Mouse (Mus musculus): ENCODE results near the gene Dusp6. TPM values are rescaled to one million over a fixed set of nuclear protein-coding genes. Genes with fewer than 3 reads are reported as not detected.

Dusp6 gene
- polyA plus RNA-seq, 1 experiment from 2014 or later = 38.3 TPM

DNA sequence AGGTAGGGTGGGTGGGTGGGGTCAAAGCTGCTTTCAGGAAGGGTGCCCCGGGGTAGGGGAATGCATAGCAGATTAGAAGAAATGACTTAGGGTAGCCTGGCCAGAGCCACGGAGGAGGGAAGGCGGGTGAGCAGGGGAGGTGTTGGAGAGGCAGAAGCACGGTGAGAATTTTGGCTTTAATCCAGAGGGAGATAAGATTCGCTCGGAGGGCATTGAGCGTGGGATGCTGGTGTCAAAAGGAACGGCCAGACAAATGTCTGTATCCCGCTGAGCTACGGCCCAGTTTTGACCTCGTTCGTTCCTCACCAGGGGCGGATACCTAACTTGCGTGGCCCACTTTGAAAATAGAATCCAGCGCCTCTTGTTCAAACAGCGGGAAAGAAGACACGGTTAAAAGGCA is 23.8 kb downstream of the Dusp6 start:
- Histone ChIP-seq H3K9me3 (replicated peaks) (no peaks in the 10 kb centered on the region), H3K9ac (no peak overlapping the region), H3K4me2 (replicated peaks) (peak overlapping the region; percentile 45), H3K4me1 (peaks cover 8% of the 10 kb centered on the region), H3K27ac (no peak overlapping the region), H3K4me3 (0 out of 2 replicates have a peak overlapping the region, but pooled peaks have one; percentile 6), H3K27me3 (peaks cover 5% of the 10 kb centered on the region; the same call in 1 of the 2 replicates), H3K36me3 (no peaks in the 10 kb centered on the region)
- no peak for ATAC-seq (ENCODE audit: low FRiP score)
- WGBS = 6% methylated on average over 17 of the region's 17 CpGs

DNA sequence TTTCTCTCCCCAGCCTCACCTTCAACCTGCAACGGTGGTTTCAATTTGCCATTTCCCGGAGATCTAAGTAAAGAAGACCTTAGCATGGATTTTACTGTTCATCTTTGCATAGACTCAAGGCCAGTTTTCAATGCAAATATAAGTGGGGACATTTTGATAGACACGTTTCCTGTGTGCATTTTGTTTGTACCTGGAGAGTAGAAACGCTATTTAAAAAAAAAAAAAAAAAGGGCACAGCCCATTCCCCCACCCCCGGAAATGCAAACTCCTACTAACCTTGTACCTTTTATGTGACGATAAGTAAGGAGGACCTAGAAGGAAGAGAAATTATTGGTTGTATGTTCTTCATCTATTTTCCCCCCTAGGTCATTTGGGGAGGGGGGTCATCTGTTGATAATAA is 24.2 kb downstream of the Dusp6 start:
- 0 out of 2 replicates have a peak overlapping the region, but pooled peaks have one; percentile 6 for H3K4me3 ChIP-seq
- no peak overlapping the region for H3K9ac ChIP-seq
- H3K4me1 ChIP-seq = peaks cover 8% of the 10 kb centered on the region
- WGBS = 31% methylated on average over 6 of the region's 6 CpGs
- H3K36me3 ChIP-seq = no peaks in the 10 kb centered on the region
- ATAC-seq (ENCODE audit: low FRiP score) = no peak
- no peaks in the 10 kb centered on the region for H3K9me3 ChIP-seq (replicated peaks)
- H3K27ac ChIP-seq = no peak overlapping the region
- peak overlapping the region; percentile 45 for H3K4me2 ChIP-seq (replicated peaks)
- H3K27me3 ChIP-seq = peaks cover 5% of the 10 kb centered on the region; the same call in 1 of the 2 replicates

DNA sequence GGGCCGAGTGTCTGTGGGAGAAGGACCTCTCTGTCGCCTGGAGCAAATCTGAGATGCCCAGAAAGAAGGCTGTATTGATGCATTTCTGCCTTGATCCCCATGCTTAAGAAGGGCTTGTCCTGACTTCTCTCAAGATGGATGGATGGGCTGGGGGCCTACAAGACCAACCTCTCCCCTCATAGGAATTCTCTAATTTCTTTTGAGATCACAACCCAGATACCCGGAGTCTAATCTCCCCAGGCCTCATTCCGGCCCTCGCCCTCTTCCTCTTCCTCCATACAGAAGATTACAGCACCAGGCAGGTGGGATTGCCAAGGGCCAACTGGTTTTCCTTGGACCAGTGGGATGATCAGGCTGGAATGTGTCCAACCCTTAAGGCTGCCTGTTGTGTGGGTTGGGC is 26.1 kb downstream of the Dusp6 start:
- no peak for ATAC-seq (ENCODE audit: low FRiP score)

DNA sequence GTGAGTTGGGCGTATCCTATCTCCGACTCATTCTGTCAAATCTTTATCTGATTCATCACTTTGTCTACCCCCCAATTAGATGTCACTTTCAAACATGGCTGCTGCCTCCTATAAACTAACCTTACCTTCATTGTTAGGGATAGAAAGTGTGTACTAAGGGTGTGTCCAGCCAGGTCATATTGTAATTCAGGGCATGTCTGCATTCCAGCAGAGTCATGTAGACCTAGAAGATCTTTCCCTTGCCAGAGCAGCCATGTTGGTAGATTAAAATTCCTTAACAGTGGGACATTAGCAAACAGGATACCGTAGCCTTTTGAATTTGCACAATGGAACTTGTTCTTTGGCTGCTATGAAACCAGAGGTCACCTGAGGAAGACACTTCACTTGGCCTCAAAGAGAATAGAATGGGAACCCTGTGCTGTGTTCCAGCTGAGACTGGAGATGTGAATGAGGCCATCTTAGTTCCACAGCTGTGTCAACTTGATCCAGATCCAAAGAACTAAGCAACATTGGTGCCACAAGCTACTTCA is 30.1 kb downstream of the Dusp6 start:
- H3K4me1 ChIP-seq = no peaks in the 10 kb centered on the region
- no peak overlapping the region for H3K4me3 ChIP-seq
- H3K27ac ChIP-seq = no peak overlapping the region
- no peak overlapping the region for H3K4me2 ChIP-seq (replicated peaks)
- no peak overlapping the region for H3K9ac ChIP-seq
- ATAC-seq (ENCODE audit: low FRiP score) = no peak
- H3K9me3 ChIP-seq (replicated peaks) = no peaks in the 10 kb centered on the region
- H3K36me3 ChIP-seq = no peaks in the 10 kb centered on the region
- no peaks in the 10 kb centered on the region for H3K27me3 ChIP-seq
- WGBS = 88% methylated on average over 3 of the region's 3 CpGs

More for the DNA sequence above, 26.1 kb downstream of the Dusp6 start:
- Histone ChIP-seq H3K27ac (no peak overlapping the region), H3K4me3 (no peak overlapping the region), H3K9ac (no peak overlapping the region), H3K36me3 (no peaks in the 10 kb centered on the region), H3K9me3 (replicated peaks) (no peaks in the 10 kb centered on the region), H3K4me2 (replicated peaks) (no peak overlapping the region), H3K4me1 (peaks cover 8% of the 10 kb centered on the region), H3K27me3 (peaks cover 5% of the 10 kb centered on the region; the same call in 1 of the 2 replicates)
- 84% methylated on average over 5 of the region's 5 CpGs for whole genome bisulfite sequencing

DNA sequence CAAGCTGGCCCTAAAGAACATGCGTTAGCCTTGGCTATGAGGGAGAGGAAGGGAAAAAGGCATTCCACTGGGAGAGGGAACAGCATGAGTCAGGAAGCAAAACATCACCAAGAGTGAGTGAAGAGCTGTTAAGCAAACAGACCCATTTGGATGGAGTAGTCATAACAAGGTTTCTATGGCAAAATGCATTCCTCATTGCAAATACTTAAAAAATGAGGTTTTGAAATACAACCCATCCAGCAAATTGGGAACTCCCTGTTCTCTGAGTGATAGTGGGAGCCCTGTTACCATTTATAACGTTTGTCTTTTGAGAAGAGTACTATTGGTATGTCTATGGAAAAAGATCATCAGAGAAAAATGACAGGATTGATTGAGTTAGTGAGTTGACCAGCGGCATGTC is 34.7 kb downstream of the Dusp6 start:
- no peaks in the 10 kb centered on the region for H3K9me3 ChIP-seq (replicated peaks)
- 74% methylated on average over 3 of the region's 3 CpGs for WGBS
- no peak for ATAC-seq (ENCODE audit: low FRiP score)

DNA sequence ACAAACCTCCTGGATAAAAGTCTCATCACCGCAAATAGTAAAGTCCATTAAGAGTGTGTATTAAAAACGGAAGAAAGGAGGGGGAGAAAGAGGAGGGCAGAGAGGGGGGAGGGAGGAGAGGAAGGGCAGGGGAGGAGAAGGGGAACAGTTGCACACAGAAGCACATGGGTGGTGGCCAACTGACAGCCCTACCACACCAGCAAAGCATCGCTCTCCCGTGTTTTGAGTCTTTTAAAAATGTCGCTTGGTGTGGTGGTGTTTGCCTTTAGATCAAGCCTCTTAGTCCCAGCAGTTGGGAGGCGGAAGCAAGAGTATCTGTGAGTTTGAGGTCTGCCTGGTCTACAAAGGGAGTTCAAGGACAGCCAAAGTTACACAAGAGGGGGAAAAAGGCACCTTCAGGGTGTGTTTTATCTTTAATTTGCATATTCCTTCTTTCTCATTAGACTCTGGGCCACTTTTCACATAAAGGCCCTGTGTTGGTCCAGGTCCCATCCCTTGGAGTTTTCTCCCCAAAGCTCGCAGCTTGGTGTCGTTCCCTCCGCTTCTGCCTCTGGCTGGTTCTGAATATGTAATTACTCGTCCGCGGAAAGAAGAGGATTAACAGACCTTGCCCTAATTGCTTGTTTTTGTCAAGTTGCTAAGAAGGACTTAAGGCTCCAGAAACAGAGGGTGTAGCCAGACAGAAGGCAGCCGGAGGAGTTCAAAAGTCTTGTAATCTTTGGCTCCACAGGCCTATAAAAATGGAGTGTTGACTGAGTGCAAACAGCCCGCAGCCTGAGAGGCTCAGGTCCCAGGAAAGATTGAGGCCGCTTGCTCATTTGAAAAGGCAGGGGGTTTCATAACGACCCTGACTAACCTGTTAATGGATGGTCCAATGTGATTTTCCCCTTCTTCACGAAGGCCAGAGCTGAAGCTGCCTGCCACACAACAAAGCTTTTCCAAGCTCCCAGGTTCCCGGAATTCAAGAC is 35.6 kb downstream of the Dusp6 start:
- Histone ChIP-seq H3K4me2 (replicated peaks) (peak overlapping the region; percentile 22), H3K4me1 (peaks cover 11% of the 10 kb centered on the region), H3K9ac (no peak overlapping the region), H3K27ac (no peak overlapping the region), H3K4me3 (no peak overlapping the region), H3K9me3 (replicated peaks) (no peaks in the 10 kb centered on the region), H3K27me3 (0 out of 2 replicates have a peak, but pooled peaks cover 6% of the 10 kb centered on the region), H3K36me3 (no peaks in the 10 kb centered on the region)
- no peak; the same call in 1 of the 2 replicates for ATAC-seq (ENCODE audit: low FRiP score)
- WGBS = 21% methylated on average over 18 of the region's 18 CpGs

More for the DNA sequence above, 34.7 kb downstream of the Dusp6 start:
- Histone ChIP-seq H3K9ac (no peak overlapping the region), H3K27ac (no peak overlapping the region), H3K4me1 (peaks cover 11% of the 10 kb centered on the region), H3K4me2 (replicated peaks) (no peak overlapping the region), H3K36me3 (no peaks in the 10 kb centered on the region), H3K27me3 (0 out of 2 replicates have a peak, but pooled peaks cover 6% of the 10 kb centered on the region), H3K4me3 (no peak overlapping the region)

DNA sequence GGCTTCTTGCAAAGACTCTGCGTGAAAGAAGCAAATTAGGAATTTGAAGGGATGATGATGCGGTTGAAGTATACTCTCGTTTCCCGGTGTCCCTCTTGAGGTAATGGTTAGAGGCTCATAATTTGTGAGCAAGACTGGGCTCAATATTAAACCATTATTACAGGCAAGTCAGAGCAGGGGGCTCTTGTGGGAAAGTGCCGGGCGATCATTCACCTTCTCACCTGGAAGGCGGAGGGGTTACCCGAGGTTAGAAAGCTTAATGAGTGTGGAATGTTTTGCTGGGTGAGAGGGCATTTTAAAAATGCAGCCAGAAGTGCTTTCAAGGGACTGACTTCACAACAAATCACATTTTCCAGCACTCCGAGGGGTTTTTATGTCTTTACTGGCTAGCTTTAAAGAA is 36.3 kb downstream of the Dusp6 start:
- peak overlapping the region; percentile 22 for H3K4me2 ChIP-seq (replicated peaks)
- H3K27me3 ChIP-seq = 0 out of 2 replicates have a peak, but pooled peaks cover 6% of the 10 kb centered on the region
- no peak for ATAC-seq (ENCODE audit: low FRiP score)
- H3K36me3 ChIP-seq = no peaks in the 10 kb centered on the region
- 22% methylated on average over 9 of the region's 9 CpGs for WGBS
- H3K9me3 ChIP-seq (replicated peaks) = no peaks in the 10 kb centered on the region
- no peak overlapping the region for H3K27ac ChIP-seq
- H3K4me1 ChIP-seq = peaks cover 11% of the 10 kb centered on the region
- no peak overlapping the region for H3K4me3 ChIP-seq
- H3K9ac ChIP-seq = no peak overlapping the region

DNA sequence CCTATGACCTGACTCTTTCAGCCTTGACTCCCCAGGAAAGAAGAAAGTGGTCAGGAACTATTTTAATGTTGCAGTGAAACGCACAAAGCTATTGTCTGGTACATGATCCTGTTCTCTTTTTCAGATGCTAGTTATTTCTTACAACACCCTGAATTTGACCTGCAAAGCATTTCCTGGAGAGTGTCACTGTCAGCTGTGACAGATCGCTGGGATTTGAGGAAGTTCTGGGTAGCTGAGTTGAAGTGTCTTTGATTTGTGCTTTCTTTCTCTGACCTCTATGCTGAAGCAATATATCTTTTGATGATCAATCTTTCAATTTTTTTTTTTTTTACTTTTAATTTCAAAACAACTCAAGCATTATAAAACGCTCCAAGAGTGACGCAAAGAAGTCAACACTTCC is 39.0 kb downstream of the Dusp6 start:
- Histone ChIP-seq H3K4me2 (replicated peaks) (no peak overlapping the region), H3K9me3 (replicated peaks) (no peaks in the 10 kb centered on the region), H3K4me1 (peaks cover 11% of the 10 kb centered on the region), H3K27me3 (0 out of 2 replicates have a peak, but pooled peaks cover 6% of the 10 kb centered on the region), H3K36me3 (no peaks in the 10 kb centered on the region), H3K4me3 (no peak overlapping the region), H3K27ac (no peak overlapping the region), H3K9ac (no peak overlapping the region)
- no peak for ATAC-seq (ENCODE audit: low FRiP score)
- 79% methylated on average over 4 of the region's 4 CpGs for WGBS

DNA sequence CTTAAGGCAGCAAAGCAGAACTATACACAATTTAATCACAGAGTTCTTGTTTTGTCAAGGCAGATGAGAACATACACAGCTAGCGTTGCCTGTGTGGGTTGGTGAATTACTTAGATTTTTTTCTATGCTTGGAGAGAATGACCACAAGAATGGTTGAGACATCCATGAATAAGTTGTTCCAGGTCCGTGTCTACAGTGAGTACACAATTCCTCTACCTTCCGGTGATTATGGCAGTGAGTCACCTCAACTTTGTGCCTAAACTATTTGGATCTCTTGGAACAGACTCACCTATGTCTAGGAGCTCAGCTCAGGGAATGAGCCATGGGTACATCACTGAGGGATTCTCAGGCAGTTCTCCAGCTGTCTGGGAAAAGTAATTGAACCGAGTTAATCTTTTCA is 45.8 kb downstream of the Dusp6 start:
- Histone ChIP-seq H3K4me3 (no peak overlapping the region), H3K9ac (no peak overlapping the region), H3K4me2 (replicated peaks) (no peak overlapping the region), H3K36me3 (no peaks in the 10 kb centered on the region), H3K27ac (no peak overlapping the region), H3K9me3 (replicated peaks) (no peaks in the 10 kb centered on the region), H3K4me1 (no peaks in the 10 kb centered on the region), H3K27me3 (no peaks in the 10 kb centered on the region)
- no peak for ATAC-seq (ENCODE audit: low FRiP score)
- 91% methylated on average over 4 of the region's 4 CpGs for WGBS

DNA sequence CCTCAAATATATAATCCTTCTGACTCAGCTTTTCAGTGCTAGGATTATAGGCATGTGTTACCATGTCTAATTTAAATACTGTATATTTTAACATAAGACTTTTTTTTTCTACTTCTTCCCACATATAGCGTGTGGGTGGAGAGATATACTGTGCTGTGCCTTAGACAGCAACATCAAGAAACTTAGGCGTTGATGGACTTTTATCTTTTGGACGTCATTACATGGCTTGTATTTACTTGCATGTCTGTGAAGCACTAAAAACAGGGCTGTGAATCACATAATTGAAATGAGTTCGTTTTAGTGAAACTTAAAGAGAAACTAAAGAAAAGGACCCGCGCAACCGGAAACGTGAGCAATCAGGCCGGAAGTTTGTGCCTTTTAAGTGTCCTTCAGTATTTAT is 46.6 kb downstream of the Dusp6 start:
- H3K4me1 ChIP-seq = no peaks in the 10 kb centered on the region
- H3K9ac ChIP-seq = no peak overlapping the region
- H3K27me3 ChIP-seq = no peaks in the 10 kb centered on the region
- ATAC-seq (ENCODE audit: low FRiP score) = no peak
- H3K36me3 ChIP-seq = no peaks in the 10 kb centered on the region
- 86% methylated on average over 9 of the region's 9 CpGs for WGBS
- H3K4me3 ChIP-seq = no peak overlapping the region
- H3K4me2 ChIP-seq (replicated peaks) = no peak overlapping the region
- no peaks in the 10 kb centered on the region for H3K9me3 ChIP-seq (replicated peaks)
- H3K27ac ChIP-seq = no peak overlapping the region

DNA sequence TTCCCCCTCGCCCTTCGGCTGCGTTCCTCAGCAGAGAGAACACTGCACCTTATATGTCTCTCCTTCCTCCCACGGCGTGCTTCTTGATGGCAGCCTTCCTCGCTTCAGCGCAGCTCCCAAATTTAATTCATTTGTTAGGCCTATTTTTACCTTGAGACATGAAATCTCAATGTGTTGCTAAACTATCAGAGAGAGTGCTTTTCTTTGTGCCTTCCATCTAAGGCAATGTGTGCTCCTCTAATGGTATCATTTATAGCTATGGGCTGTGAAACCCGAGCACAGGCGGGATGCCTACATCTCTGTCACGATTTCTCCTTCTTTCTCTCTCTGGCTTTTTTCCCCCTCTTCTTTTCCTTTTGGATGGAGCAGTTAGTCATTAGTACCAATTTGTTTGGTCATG is 47.2 kb downstream of the Dusp6 start:
- Histone ChIP-seq H3K9ac (no peak overlapping the region), H3K4me2 (replicated peaks) (no peak overlapping the region), H3K27ac (no peak overlapping the region), H3K4me1 (no peaks in the 10 kb centered on the region), H3K4me3 (no peak overlapping the region), H3K9me3 (replicated peaks) (no peaks in the 10 kb centered on the region), H3K27me3 (no peaks in the 10 kb centered on the region), H3K36me3 (no peaks in the 10 kb centered on the region)
- ATAC-seq (ENCODE audit: low FRiP score) = no peak
- WGBS = 91% methylated on average over 10 of the region's 10 CpGs

DNA sequence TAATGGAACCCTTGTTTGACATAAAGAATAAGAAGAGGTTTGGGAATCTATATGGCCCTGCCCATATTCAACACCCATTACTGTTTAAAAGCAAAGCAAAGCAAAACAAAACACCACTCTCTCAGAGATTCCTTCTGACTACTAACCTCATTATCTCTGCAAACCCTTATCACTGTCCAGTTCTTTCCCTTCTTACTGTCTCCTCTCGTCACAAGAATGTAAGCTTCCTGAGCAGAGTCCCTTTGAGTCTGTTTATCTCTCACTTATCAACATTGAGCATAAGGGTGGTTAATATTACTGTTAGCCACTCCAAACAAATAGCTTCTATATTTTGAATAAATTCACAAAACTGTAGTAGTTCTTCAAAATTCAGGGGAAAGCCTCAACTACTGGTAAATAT is 48.9 kb downstream of the Dusp6 start:
- no peak overlapping the region for H3K27ac ChIP-seq
- no peak for ATAC-seq (ENCODE audit: low FRiP score)
- no peak overlapping the region for H3K4me2 ChIP-seq (replicated peaks)
- no peak overlapping the region for H3K4me3 ChIP-seq
- H3K4me1 ChIP-seq = no peaks in the 10 kb centered on the region
- WGBS = 83% methylated on average over 1 of the region's 1 CpGs
- no peaks in the 10 kb centered on the region for H3K36me3 ChIP-seq
- H3K9me3 ChIP-seq (replicated peaks) = no peaks in the 10 kb centered on the region
- no peaks in the 10 kb centered on the region for H3K27me3 ChIP-seq
- no peak overlapping the region for H3K9ac ChIP-seq
